Mouse (Mus musculus): ENCODE results near the gene Cdkn2d.

GRCm38 (mm10) chr9:21251116-21251735 is 40.0 kb downstream of the Cdkn2d start:
- no peak for TF ChIP-seq CTCF (IDR thresholded peaks at IDR 0.05; ENCODE audit: borderline replicate concordance, control insufficient read depth, extremely low read depth, insufficient read depth, low read length, poor library complexity)
- no peak for TF ChIP-seq POLR2A (IDR thresholded peaks at IDR 0.05; ENCODE audit: control insufficient read depth, extremely low read depth, insufficient read depth, low read length, poor library complexity)

Measured in thymus, adult 2 months (tissue).